Mouse (Mus musculus) adrenal gland, postnatal 36 days (tissue): ENCODE measurements around the gene C2. TPM values are rescaled to one million over a fixed set of nuclear protein-coding genes. Genes with fewer than 3 reads are reported as not detected.
A peak's percentile ranks its signal among the peaks of the same experiment; 100 is the strongest.

ENCODE experiments used
- DNase-seq, 2 experiments: peaks; one replicate each; pipeline ENCODE4 v3.0.0; 2021; ENCODE audit warnings: mixed read lengths in 1 of 2
- total RNA-seq, 2 experiments: library from RNA; stranded (reverse); gene quantifications; 2 replicates each; pipeline ENCODE4 v1.2.3; 2021

Gene C2
- total RNA-seq, 2 experiments from 2014 or later = 85.2 to 119 TPM

- DNase-seq = peak in 1 of 2 experiments; percentile 52
Observed at GRCm38 (mm10) chr17:34881166-34881565, 16.9 kb downstream of the C2 start.

GRCm38 (mm10) chr17:34879336-34879879, 18.7 kb downstream of the C2 start, which contains the start of gene Zbtb12:
Gene Zbtb12, plus strand, starts transcription at chr17:34879483.
- no peak for DNase-seq

DNA sequence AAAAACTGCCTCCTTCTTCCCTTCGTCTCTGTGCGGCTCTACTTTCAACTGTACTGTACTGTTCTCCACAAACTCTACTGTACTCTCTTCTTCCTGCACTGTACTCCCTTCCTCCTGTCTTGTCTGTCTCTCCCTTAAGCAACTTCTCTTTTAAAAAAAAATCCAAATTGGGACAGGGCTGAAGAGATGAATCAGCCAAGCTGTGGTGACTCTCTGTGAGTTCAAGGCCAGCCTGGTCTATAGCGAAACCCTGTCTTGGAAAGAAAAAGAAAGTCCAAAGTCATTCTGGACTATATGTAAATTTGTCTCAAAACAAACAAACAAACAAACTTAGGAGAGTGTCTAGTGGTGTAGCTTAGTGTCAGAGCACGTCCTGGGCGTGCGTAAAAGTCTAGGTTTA, 23.7 kb downstream of the C2 start:
- DNase-seq = peak; percentile 39 to 57

GRCm38 (mm10) chr17:34865981-34866380, 32.1 kb downstream of the C2 start:
- DNase-seq = no peak

GRCm38 (mm10) chr17:34862416-34863081, 35.5 kb downstream of the C2 start, which contains the start of gene Cfb:
Gene Cfb, minus strand, starts transcription at chr17:34862518.
- no peak for DNase-seq

DNA sequence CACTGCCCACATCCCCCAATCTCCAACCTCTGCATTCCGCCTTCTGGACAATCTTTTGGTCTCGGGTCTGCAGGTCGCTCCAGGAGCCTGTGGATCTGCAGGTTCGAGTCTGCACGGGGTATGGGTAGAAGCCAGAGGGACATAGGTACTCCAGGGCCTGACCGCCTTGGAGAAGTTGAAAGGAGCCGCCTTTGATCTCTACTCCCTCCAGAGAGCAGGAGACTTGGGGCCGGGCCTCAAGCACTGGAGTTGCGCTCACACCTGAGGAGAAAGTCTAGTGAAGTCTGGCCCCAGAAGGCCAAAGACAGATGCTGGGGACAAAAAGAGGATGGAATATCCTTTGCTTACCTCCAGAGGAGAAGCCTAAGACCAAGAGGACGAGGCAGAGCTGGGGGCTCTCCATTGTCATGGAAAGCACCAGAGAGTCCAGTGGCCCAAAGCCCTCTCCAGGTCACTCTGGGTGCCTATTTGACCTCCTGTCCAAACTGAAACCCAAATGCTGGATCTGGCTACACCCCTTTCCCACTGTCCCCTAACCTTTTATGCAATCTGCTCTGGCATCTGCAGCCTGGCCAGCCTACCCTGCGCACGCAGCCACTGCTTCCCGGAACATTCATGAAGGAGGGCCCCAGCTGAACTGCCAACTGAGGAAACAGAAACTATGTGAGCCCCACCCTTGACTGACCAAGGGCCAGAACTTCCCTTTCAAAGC, 36.2 kb downstream of the C2 start:
- DNase-seq = peak in 1 of 2 experiments; percentile 36

DNA sequence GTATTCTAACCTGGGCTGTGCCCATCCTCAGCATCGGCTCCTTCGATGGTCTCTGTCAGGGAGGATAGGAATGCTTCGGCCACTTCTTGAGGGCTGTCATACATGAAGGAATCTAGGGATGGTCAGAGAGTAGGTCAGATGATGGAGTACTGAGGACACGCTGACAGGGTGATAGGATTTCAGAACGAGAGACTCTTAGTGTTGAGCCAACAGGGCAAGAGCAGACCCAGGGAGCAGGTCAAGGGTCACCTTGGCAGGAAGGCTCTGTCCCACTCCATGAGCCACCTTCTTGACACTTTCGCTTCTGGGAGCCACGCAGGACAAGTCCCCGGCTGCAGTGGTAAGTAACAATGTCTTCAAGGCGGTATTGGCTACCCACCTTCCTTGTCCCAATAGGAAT, 37.6 kb downstream of the C2 start:
- no peak for DNase-seq

DNA sequence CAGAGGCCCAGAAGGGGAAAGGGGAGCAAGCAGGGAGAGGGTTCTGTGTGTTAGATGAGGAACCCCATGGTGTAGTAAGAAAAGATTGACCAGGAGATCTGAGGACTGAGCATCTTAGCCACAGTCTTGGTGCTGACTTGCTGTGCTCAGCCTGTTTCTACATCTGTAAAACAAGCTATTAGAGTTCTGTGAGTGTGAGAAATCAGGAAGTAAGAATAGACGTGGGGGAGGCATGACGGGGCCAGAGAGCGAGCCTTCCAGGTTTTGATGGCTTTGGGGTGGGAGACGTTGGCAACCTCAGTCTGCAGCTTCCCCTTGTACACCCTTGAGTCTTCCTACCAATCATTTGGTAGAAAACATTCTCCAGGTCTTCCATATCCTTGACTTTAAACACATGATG, 39.4 kb downstream of the C2 start:
- DNase-seq = no peak

- DNase-seq = peak; percentile 61 to 71
Observed at GRCm38 (mm10) chr17:34855825-34856224, 42.2 kb downstream of the C2 start.

GRCm38 (mm10) chr17:34854761-34855160, 43.3 kb downstream of the C2 start:
- DNase-seq = no peak

GRCm38 (mm10) chr17:34853511-34853910, 44.6 kb downstream of the C2 start:
- DNase-seq = no peak

- DNase-seq = no peak
Observed at GRCm38 (mm10) chr17:34850517-34851125, 47.4 kb downstream of the C2 start.

DNA sequence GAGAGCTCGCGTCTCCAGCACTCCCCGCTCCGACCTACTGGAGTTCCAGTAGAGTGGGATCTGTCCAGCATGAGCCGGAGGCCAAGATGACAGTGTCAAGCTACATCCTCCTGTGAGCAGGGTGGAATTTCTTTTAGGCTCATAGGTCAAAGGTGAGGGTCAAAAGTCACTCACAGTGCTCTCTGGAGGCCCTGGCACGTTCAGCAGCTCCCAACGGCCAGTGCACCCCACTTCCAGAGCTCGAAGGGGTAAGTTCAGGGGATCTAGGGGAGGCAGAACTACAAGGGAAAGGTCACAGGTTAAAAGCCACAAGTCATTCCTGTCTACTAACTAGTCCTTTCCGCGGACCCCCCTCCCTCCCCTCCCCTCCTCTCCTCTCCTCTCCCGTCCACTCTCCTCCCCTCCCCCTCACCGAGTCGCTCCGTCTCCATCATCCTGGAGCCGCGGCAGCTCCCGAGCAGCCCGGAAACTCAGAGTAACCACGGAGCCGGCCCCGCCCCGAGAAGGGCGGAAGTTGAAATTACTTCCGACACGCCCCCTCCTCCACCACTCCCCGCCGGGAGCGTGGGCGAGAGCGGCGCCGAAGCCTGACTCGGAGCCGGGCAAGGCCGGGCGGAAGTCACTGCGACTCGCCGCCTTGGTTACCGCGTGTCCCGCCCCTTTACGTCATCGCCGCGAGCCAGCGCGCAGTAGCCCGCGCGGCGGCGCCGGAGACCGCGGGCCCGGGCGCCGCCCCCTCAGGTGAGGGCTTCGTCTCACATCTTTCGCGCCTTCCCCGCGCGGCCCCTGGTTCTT, 48.1 kb downstream of the C2 start, which contains the start of the genes Skiv2l and Nelfe:
Gene Skiv2l (minus strand): TSS at position 489 of the 795 bp plus-strand sequence.
Gene Nelfe (plus strand): TSS at position 670 of the 795 bp plus-strand sequence.
- peak; percentile 99 for DNase-seq

DNA sequence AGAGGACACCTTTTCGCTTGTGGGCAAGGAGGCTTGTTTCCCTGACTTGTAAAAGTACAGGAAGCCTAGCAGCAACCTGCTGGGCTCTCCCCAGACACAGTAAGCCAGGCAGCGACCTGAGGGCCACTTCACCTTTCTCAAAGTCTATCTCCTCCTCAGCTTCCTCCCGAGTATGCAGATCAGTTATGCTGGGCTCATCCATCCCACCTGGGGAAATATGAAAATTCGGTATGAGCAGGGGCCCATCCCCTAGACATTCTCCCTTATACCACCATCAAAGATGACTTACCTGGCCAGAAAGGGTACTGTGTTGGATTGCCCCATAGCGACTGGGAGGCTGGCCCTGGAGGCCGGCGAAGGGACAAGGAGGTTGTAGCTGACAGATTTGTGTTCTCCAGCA, 50.5 kb downstream of the C2 start:
- DNase-seq = no peak

DNA sequence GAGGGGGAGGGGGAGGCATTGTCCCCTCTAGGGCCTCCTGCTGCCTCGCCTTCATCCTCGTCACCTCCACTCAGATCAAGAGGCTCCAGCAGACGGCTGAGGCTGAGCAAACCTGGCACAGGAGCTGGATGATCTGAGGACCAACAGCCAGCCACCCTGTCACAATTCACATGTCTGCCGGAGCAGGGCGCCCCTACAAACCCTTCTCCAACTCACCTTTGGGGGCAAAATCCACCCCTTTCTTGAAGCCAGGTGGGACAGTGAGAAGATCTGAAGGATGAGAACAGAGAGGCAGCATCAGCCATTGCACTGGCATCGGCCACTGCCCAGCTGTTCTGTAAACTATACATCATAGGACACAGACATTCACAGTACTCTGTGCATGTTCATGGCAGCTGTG, 50.9 kb downstream of the C2 start:
- no peak for DNase-seq

- DNase-seq = no peak
Observed at GRCm38 (mm10) chr17:34844884-34845283, 53.2 kb downstream of the C2 start.

GRCm38 (mm10) chr17:34840736-34841307, 57.2 kb downstream of the C2 start:
- no peak for DNase-seq

DNA sequence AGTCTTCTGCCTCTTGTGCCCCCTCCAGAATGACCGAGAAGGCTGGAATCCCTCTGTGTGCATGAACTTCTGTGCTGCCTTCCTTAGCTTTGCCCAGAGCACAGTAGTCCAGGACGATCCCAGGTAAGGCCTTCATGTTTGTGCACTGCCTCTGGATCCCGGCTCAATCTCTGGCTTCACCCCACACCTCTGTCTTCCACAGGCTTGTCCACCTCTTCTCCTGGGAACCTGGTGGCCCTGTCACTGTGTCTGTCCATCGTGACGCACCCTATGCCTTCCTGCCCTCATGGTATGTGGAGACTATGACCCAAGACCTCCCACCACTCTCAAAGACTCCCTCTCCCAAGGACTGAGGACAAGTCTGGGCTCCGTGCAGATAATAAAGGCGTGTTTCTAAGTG, 59.3 kb downstream of the C2 start:
- DNase-seq = no peak

- peak in 1 of 2 experiments; percentile 12 for DNase-seq
Observed at GRCm38 (mm10) chr17:34837464-34838324, 60.4 kb downstream of the C2 start.

DNA sequence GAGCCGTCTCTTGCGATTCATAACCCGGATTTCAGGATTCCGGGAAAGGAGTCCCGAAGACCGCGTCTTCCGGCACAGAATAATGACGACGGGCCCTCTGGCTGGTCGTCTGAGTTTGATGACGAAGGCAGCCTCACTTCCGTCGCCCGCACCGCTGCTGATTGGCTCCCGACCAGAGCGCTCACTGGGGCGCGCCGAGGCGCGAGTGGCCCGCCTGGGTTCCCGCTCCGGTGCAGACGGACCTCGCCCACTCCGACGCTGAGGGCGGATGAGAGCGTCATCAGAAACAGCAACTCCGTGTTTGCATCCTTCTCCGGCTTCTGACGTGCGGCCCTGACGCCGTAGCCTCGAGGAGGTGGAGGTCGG, 61.2 kb downstream of the C2 start, which contains the start of the genes Stk19 and Dxo:
Gene Stk19 (minus strand): TSS at position 90 of the 366 bp plus-strand sequence.
Gene Dxo (plus strand): TSS at position 164 of the 366 bp plus-strand sequence.
- DNase-seq = peak; percentile 97
